Mouse (Mus musculus): ENCODE measurements around the gene Ngdn.
"Not testable (repeated sequence)": the region's sequence is repeated elsewhere in the genome, so short reads cannot be mapped to it uniquely, and the experiment has no call there.

Gene Ngdn

GRCm38 (mm10) chr14:55014991-55015766 lies at the start of gene Ngdn:
Ngdn (plus strand) TSS chr14:55015454.
- in situ Hi-C loops (cut with MboI, MseI), result loop anchor here (5.0 kb wide), 1 partner anchor 118 kb away; no protein-coding TSS in a partner anchor

GRCm38 (mm10) chr14:54965631-54966030 lies 49.6 kb upstream of the Ngdn start:
- in situ Hi-C loops (cut with MboI, MseI), result no loop called here

- in situ Hi-C loops (cut with MboI, MseI), result no loop called here
Measured at GRCm38 (mm10) chr14:54966320-54966977, 48.8 kb upstream of the Ngdn start, which contains the start of gene Myh6. Myh6 (minus strand) TSS chr14:54966927.

- in situ Hi-C loops (cut with MboI, MseI), result no loop called here
Measured at GRCm38 (mm10) chr14:54967874-54968273, 47.4 kb upstream of the Ngdn start.

- in situ Hi-C loops (cut with MboI, MseI), result no loop called here
Measured at GRCm38 (mm10) chr14:54968344-54968743, 46.9 kb upstream of the Ngdn start.

GRCm38 (mm10) chr14:54972786-54973185 lies 42.5 kb upstream of the Ngdn start:
- in situ Hi-C loops (cut with MboI, MseI), result not testable (repeated sequence)

- in situ Hi-C loops (cut with MboI, MseI), result no loop called here
Measured at GRCm38 (mm10) chr14:54974068-54974791, 41.0 kb upstream of the Ngdn start.

GRCm38 (mm10) chr14:54976633-54977032 lies 38.6 kb upstream of the Ngdn start, which contains the start of gene Gm17428:
Gm17428 (plus strand) TSS chr14:54976933.
- in situ Hi-C loops (cut with MboI, MseI), result no loop called here

- in situ Hi-C loops (cut with MboI, MseI), result no loop called here
Measured at GRCm38 (mm10) chr14:54978664-54979063, 36.6 kb upstream of the Ngdn start.

- in situ Hi-C loops (cut with MboI, MseI), result no loop called here
Measured at GRCm38 (mm10) chr14:54981934-54982333, 33.3 kb upstream of the Ngdn start.

GRCm38 (mm10) chr14:54988350-54988874 lies 26.8 kb upstream of the Ngdn start:
- in situ Hi-C loops (cut with MboI, MseI), result not testable (repeated sequence)

GRCm38 (mm10) chr14:54988882-54989281 lies 26.4 kb upstream of the Ngdn start:
- in situ Hi-C loops (cut with MboI, MseI), result no loop called here

- in situ Hi-C loops (cut with MboI, MseI), result loop anchor here (10.0 kb wide), 1 partner anchor 205 kb away; no protein-coding TSS in a partner anchor
Measured at GRCm38 (mm10) chr14:54989886-54990441, 25.3 kb upstream of the Ngdn start.

GRCm38 (mm10) chr14:54992196-54992595 lies 23.1 kb upstream of the Ngdn start:
- in situ Hi-C loops (cut with MboI, MseI), result loop anchor here (10.0 kb wide), 1 partner anchor 203 kb away; no protein-coding TSS in a partner anchor

- in situ Hi-C loops (cut with MboI, MseI), result loop anchor here (10.0 kb wide), 1 partner anchor 201 kb away; no protein-coding TSS in a partner anchor
Measured at GRCm38 (mm10) chr14:54993636-54994035, 21.6 kb upstream of the Ngdn start.

- in situ Hi-C loops (cut with MboI, MseI), result loop anchor here (10.0 kb wide), 1 partner anchor 200 kb away; no protein-coding TSS in a partner anchor
Measured at GRCm38 (mm10) chr14:54994136-54994868, 21.0 kb upstream of the Ngdn start, which contains the start of gene Myh7. Myh7 (minus strand) TSS chr14:54994626.

GRCm38 (mm10) chr14:54994869-54995186 lies 20.4 kb upstream of the Ngdn start:
- in situ Hi-C loops (cut with MboI, MseI), result loop anchor here (5.0 to 10.0 kb wide), 2 partner anchors 73 to 200 kb away; no protein-coding TSS in a partner anchor

GRCm38 (mm10) chr14:54995457-54996138 lies 19.7 kb upstream of the Ngdn start:
- in situ Hi-C loops (cut with MboI, MseI), result loop anchor here (5.0 to 10.0 kb wide), 2 partner anchors 73 to 199 kb away; no protein-coding TSS in a partner anchor

GRCm38 (mm10) chr14:54996793-54997192 lies 18.5 kb upstream of the Ngdn start:
- in situ Hi-C loops (cut with MboI, MseI), result loop anchor here (5.0 to 10.0 kb wide), 2 partner anchors 74 to 198 kb away; no protein-coding TSS in a partner anchor

GRCm38 (mm10) chr14:54997297-54997696 lies 18.0 kb upstream of the Ngdn start:
- in situ Hi-C loops (cut with MboI, MseI), result loop anchor here (5.0 to 10.0 kb wide), 2 partner anchors 75 to 198 kb away; no protein-coding TSS in a partner anchor
